Mouse (Mus musculus) kidney, postnatal 10 days (tissue): Measurements from ENCODE around the gene Slc6a15.

Source experiments
- DNase-seq: peaks from one replicate; pipeline ENCODE4 v3.0.0; 2021; ENCODE audit warnings: mixed read lengths

The Slc6a15 gene

GRCm38 (mm10) chr10:103367371-103368295, at the start of gene Slc6a15:
Gene Slc6a15 (plus strand): TSS chr10:103367783.
- DNase-seq, result peak; percentile 55

- DNase-seq, result no peak
Observed at GRCm38 (mm10) chr10:103321941-103322340, 45.6 kb upstream of the Slc6a15 start.

- DNase-seq, result no peak
Observed at GRCm38 (mm10) chr10:103323386-103323785, 44.2 kb upstream of the Slc6a15 start.

- no peak for DNase-seq
Observed at GRCm38 (mm10) chr10:103334306-103334705, 33.3 kb upstream of the Slc6a15 start.

GRCm38 (mm10) chr10:103339928-103340327, 27.7 kb upstream of the Slc6a15 start:
- no peak for DNase-seq

- no peak for DNase-seq
Observed at GRCm38 (mm10) chr10:103346797-103347196, 20.8 kb upstream of the Slc6a15 start.

- peak; percentile 43 for DNase-seq
Observed at GRCm38 (mm10) chr10:103368296-103369080, 905 bp downstream of the Slc6a15 start.

- DNase-seq, result peak; percentile 84
Observed at GRCm38 (mm10) chr10:103369081-103369420, 1.5 kb downstream of the Slc6a15 start.

GRCm38 (mm10) chr10:103402171-103402570, 34.6 kb downstream of the Slc6a15 start:
- no peak for DNase-seq

- DNase-seq, result no peak
Observed at GRCm38 (mm10) chr10:103427717-103428116, 60.1 kb downstream of the Slc6a15 start.

- no peak for DNase-seq
Observed at GRCm38 (mm10) chr10:103442588-103442987, 75.0 kb downstream of the Slc6a15 start.

- no peak for DNase-seq
Observed at GRCm38 (mm10) chr10:103443070-103443469, 75.5 kb downstream of the Slc6a15 start.

- DNase-seq, result no peak
Observed at GRCm38 (mm10) chr10:103448340-103448739, 80.8 kb downstream of the Slc6a15 start.

GRCm38 (mm10) chr10:103457896-103458295, 90.3 kb downstream of the Slc6a15 start:
- no peak for DNase-seq
